Mouse (Mus musculus) heart, postnatal 0 days (tissue): ENCODE results near the gene Olfr850. TPM values are rescaled to one million over a fixed set of nuclear protein-coding genes. Genes with fewer than 3 reads are reported as not detected.

Experiments used
- ATAC-seq: fragments of 200-750 bp; cut with Nextera tagmentation; 2 replicates; pipeline ENCODE4 v1.8.0; 2017; ENCODE audit warnings: low read depth, moderate number of reproducible peaks, moderate library complexity; ENCODE audit not compliant: insufficient read depth
- DNase-seq: peaks from one replicate; pipeline ENCODE4 v3.0.0-alpha.2; 2016; ENCODE audit warnings: low spot score
- H3K27ac ChIP-seq: fragments of 300-500 bp; sonication (generic); 2 replicates; pipeline ENCODE4 v1.5.1; 2014; ENCODE audit warnings: low read depth, mild to moderate bottlenecking
- H3K27me3 ChIP-seq: fragments of 300-500 bp; sonication (generic); 2 replicates; pipeline ENCODE4 v1.6.1; 2014; ENCODE audit warnings: low read length, mixed read lengths; ENCODE audit not compliant: control insufficient read depth, insufficient read depth
- H3K36me3 ChIP-seq: fragments of 300-500 bp; sonication (generic); replicated peaks from 2 replicates; pipeline ENCODE4 v1.6.1; 2014; ENCODE audit warnings: low read length, mixed read lengths; ENCODE audit not compliant: control insufficient read depth, insufficient read depth
- H3K4me1 ChIP-seq: fragments of 300-500 bp; sonication (generic); 2 replicates; pipeline ENCODE4 v1.6.1; 2014; ENCODE audit warnings: antibody characterized with exemption; ENCODE audit not compliant: control insufficient read depth, insufficient read depth
- H3K4me2 ChIP-seq: fragments of 300-500 bp; sonication (generic); 2 replicates; pipeline ENCODE4 v1.6.1; 2014; ENCODE audit warnings: low read depth, mild to moderate bottlenecking, low read length, moderate library complexity
- H3K4me3 ChIP-seq: fragments of 300-500 bp; sonication (generic); 2 replicates; pipeline ENCODE4 v1.5.1; 2014; ENCODE audit warnings: low read depth, low read length
- H3K9ac ChIP-seq: fragments of 300-500 bp; sonication (generic); replicated peaks from 2 replicates; pipeline ENCODE4 v1.6.1; 2014; ENCODE audit warnings: low read depth, low read length, mixed read lengths
- H3K9me3 ChIP-seq: fragments of 300-500 bp; sonication (generic); replicated peaks from 2 replicates; pipeline ENCODE4 v1.6.1; 2016; ENCODE audit warnings: low read length; ENCODE audit not compliant: control insufficient read depth
- CTCF ChIP-seq: IDR thresholded peaks from 2 replicates; pipeline ENCODE4 v1.5.1; 2016; ENCODE audit warnings: antibody characterized with exemption, control low read depth, low read depth
- EP300 ChIP-seq: IDR thresholded peaks from 2 replicates; pipeline ENCODE4 v1.6.1; 2016; ENCODE audit warnings: antibody characterized with exemption, low read depth
- WGBS: fragments of 180-500 bp; shearing (Covaris S2); extraction: QIAGEN DNeasy Blood & Tissue Kit; methylation state at CpG from one replicate; pipeline ENCODE4 v1.1.7; 2014; 5-methylcytosine and 5-hydroxymethylcytosine counted together
- polyA plus RNA-seq: library from polyadenylated mRNA; unstranded; fragments of >200 nt; fragmentation: Nextera tagmentation; extraction: Ambion mirVana; gene quantifications from 2 replicates; pipeline ENCODE4 v1.2.1, GENCODE M21; 2015
- total RNA-seq: library from RNA; depleted of rRNA; stranded (reverse); fragments of >200 nt; gene quantifications from 2 replicates; pipeline ENCODE4 v1.2.3, GENCODE M21; 2014; ENCODE audit warnings: low replicate concordance; rRNA removed

The Olfr850 gene
- total RNA-seq (not detected in 2 replicates), polyA plus RNA-seq (not detected in 2 replicates)

DNA sequence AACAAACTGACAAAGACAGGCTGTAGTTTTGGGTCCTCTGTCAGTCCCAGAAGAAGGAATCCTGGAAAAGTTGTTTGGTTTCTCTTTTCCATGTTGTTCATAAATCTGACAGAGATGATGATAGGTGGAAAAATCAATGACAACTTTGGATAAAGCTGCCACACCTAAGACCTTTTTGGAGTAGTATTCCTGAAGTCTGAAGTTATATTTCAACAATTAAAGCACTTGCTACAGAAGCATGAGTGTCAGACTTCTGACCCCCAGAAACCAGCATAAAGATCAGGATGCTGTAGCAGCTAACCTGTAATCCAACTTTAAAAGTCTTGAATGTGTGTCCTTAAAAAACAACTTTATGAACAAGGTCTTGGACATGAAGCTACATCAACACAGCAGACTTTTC, at the start of gene Olfr850:
Olfr850 (minus strand) TSS at position 101 of the 400 bp plus-strand sequence.
- H3K27me3 ChIP-seq = no peaks in the 10 kb centered on the region
- ATAC-seq = no peak

DNA sequence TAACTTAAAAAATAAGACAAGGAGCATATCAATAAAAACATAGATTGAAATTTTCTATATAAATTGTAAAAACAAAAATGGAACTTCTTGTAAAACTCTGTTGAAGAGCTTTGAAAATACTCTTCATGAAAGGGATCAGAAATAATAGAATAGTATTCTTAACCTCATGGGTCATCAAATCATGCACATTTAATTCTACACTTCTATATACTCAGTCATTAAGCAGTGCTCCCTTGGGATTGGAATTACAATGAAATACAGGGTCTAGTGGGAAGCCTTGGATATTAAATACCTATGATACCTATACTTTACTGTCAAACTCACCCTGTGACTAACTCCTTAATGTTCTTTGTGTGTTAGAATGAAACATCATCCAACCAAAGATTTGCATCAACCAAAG, 14.9 kb upstream of the Olfr850 start, which contains the start of gene Olfr851:
Olfr851 (plus strand) TSS at position 301 of the 400 bp plus-strand sequence.
- Histone ChIP-seq H3K4me1 (no peaks in the 10 kb centered on the region), H3K9me3 (peaks cover 3% of the 10 kb centered on the region; the same call in 1 of the 2 replicates), H3K4me2 (no peak within 1 kb of the TSS), H3K27me3 (no peaks in the 10 kb centered on the region), H3K36me3 (no peaks in the 10 kb centered on the region), H3K27ac (no peak within 1 kb of the TSS), H3K9ac (no peak within 1 kb of the TSS), H3K4me3 (no peak within 1 kb of the TSS)
- no peak for ATAC-seq
- no peak for TF ChIP-seq CTCF
- no peak for TF ChIP-seq EP300
- no peak for DNase-seq

More for the DNA sequence above, at the start of gene Olfr850:
- Histone ChIP-seq H3K4me2 (no peak within 1 kb of the TSS), H3K27ac (no peak within 1 kb of the TSS), H3K4me3 (no peak within 1 kb of the TSS), H3K9ac (no peak within 1 kb of the TSS), H3K9me3 (0 out of 2 replicates have a peak, but pooled peaks cover 3% of the 10 kb centered on the region), H3K36me3 (no peaks in the 10 kb centered on the region), H3K4me1 (no peaks in the 10 kb centered on the region)
- DNase-seq = no peak
- no peak for TF ChIP-seq EP300
- TF ChIP-seq CTCF = no peak

DNA sequence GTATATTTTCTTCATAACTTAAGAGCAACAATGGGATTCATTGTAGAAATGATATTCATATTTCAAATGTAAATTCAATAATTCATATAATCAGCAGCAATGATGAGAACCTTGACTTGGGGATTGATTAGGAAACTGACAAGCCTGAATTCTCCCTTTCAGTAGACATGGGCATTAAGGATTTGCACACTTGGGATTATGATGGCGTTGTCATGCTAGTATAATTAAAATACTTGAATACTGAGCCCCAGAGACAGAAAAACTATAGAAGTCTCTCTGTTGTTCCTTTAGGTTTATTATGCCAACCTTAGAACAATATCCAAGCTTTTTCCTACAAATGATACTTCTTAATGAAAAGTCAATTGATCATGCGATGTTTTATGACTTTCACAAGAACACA, 38.1 kb downstream of the Olfr850 start, which contains the start of gene Olfr849:
Olfr849 (plus strand) TSS at position 301 of the 400 bp plus-strand sequence.
- DNase-seq (no peak), ATAC-seq (no peak)
- no peak within 1 kb of the TSS for H3K9ac ChIP-seq
- no peak within 1 kb of the TSS for H3K4me2 ChIP-seq
- no peak within 1 kb of the TSS for H3K27ac ChIP-seq
- TF ChIP-seq EP300 (no peak), CTCF (no peak)
- no peaks in the 10 kb centered on the region for H3K27me3 ChIP-seq
- whole genome bisulfite sequencing = 61% methylated on average over 2 of the region's 2 CpGs
- H3K4me1 ChIP-seq = no peaks in the 10 kb centered on the region
- no peak within 1 kb of the TSS for H3K4me3 ChIP-seq
- H3K9me3 ChIP-seq = peaks cover 3% of the 10 kb centered on the region; the same call in 1 of the 2 replicates
- H3K36me3 ChIP-seq = no peaks in the 10 kb centered on the region

Other genes with a start within 250 kb of the Olfr850 start
- not detected in 2 replicates for gene Olfr843, start 226.3 kb downstream of the Olfr850 start, total RNA-seq
- not detected in 2 replicates for gene Olfr843, start 226.3 kb downstream of the Olfr850 start, polyA plus RNA-seq
- not detected in 2 replicates for gene Olfr844, start 161.9 kb downstream of the Olfr850 start, total RNA-seq
- not detected in 2 replicates for gene Olfr844, start 161.9 kb downstream of the Olfr850 start, polyA plus RNA-seq
- not detected in 2 replicates for gene Olfr845, start 141.8 kb downstream of the Olfr850 start, total RNA-seq
- not detected in 2 replicates for gene Olfr845, start 141.8 kb downstream of the Olfr850 start, polyA plus RNA-seq
- gene Olfr846, start 114.2 kb downstream of the Olfr850 start, total RNA-seq = not detected in 2 replicates
- gene Olfr846, start 114.2 kb downstream of the Olfr850 start, polyA plus RNA-seq = not detected in 2 replicates
- gene Olfr847, start 99.6 kb downstream of the Olfr850 start, total RNA-seq = not detected in 2 replicates
- not detected in 2 replicates for gene Olfr847, start 99.6 kb downstream of the Olfr850 start, polyA plus RNA-seq
- not detected in 2 replicates for gene Olfr849, start 38.0 kb downstream of the Olfr850 start, total RNA-seq
- not detected in 2 replicates for gene Olfr849, start 38.0 kb downstream of the Olfr850 start, polyA plus RNA-seq
- not detected in 2 replicates for gene Olfr851, start 15.0 kb upstream of the Olfr850 start, total RNA-seq
- gene Olfr851, start 15.0 kb upstream of the Olfr850 start, polyA plus RNA-seq = not detected in 2 replicates
- not detected in 2 replicates for gene Olfr853, start 62.8 kb upstream of the Olfr850 start, total RNA-seq
- gene Olfr853, start 62.8 kb upstream of the Olfr850 start, polyA plus RNA-seq = not detected in 2 replicates
- not detected in 2 replicates for gene Olfr854, start 89.1 kb upstream of the Olfr850 start, total RNA-seq
- not detected in 2 replicates for gene Olfr854, start 89.1 kb upstream of the Olfr850 start, polyA plus RNA-seq
- not detected in 2 replicates for gene Olfr855, start 104.4 kb upstream of the Olfr850 start, total RNA-seq
- gene Olfr855, start 104.4 kb upstream of the Olfr850 start, polyA plus RNA-seq = not detected in 2 replicates
- gene Zfp317, start 143.9 kb upstream of the Olfr850 start, total RNA-seq = 10.6 and 22.8 TPM in 2 replicates
- 11.5 and 12.0 TPM in 2 replicates for gene Zfp317, start 143.9 kb upstream of the Olfr850 start, polyA plus RNA-seq
- gene Olfr857, start 231.2 kb upstream of the Olfr850 start, total RNA-seq = not detected in 2 replicates
- not detected in 2 replicates for gene Olfr857, start 231.2 kb upstream of the Olfr850 start, polyA plus RNA-seq